Mouse (Mus musculus): ENCODE measurements around the gene Btg1. TPM values are rescaled to one million over a fixed set of nuclear protein-coding genes. Genes with fewer than 3 reads are reported as not detected.
A peak's percentile ranks its signal among the peaks of the same experiment; 100 is the strongest.

Btg1 gene
- polyA plus RNA-seq, 1 experiment from 2014 or later, result 52.9 TPM

- Histone ChIP-seq H3K9ac (peak overlapping the region; percentile 100), H3K27ac (peak overlapping the region; percentile 96), H3K4me1 (peaks cover 32% of the 10 kb centered on the region), H3K4me2 (peak overlapping the region; percentile 62), H3K27me3 (no peaks in the 10 kb centered on the region), H3K4me3 (peak overlapping the region; percentile 97), H3K9me3 (replicated peaks) (no peaks in the 10 kb centered on the region), H3K36me3 (ENCODE audit: poor library complexity, severe bottlenecking) (peaks cover 14% of the 10 kb centered on the region)
- under 1% methylated on average over 63 of the region's 78 CpGs for WGBS
- peak; percentile 43 for ATAC-seq
Observed at GRCm38 (mm10) chr10:96617221-96617950, 580 bp downstream of the Btg1 start.

GRCm38 (mm10) chr10:96617951-96618575, 1.3 kb downstream of the Btg1 start:
- under 1% methylated on average over 29 of the region's 29 CpGs for WGBS
- H3K4me2 ChIP-seq, result peak overlapping the region; percentile 62
- H3K4me3 ChIP-seq, result peak overlapping the region; percentile 97
- peaks cover 38% of the 10 kb centered on the region for H3K4me1 ChIP-seq
- H3K36me3 ChIP-seq (ENCODE audit: poor library complexity, severe bottlenecking), result peaks cover 17% of the 10 kb centered on the region
- H3K27ac ChIP-seq, result peak overlapping the region; percentile 96
- no peaks in the 10 kb centered on the region for H3K9me3 ChIP-seq (replicated peaks)
- 0 out of 2 replicates have a peak, but pooled peaks have one; percentile 6 for ATAC-seq
- no peaks in the 10 kb centered on the region for H3K27me3 ChIP-seq
- peak overlapping the region; percentile 100 for H3K9ac ChIP-seq

- H3K9ac ChIP-seq, result peak overlapping the region; percentile 70
- 47% methylated on average over 8 of the region's 8 CpGs for WGBS
- H3K4me2 ChIP-seq, result peak overlapping the region; percentile 90
- H3K4me3 ChIP-seq, result peak overlapping the region; percentile 59
- no peaks in the 10 kb centered on the region for H3K27me3 ChIP-seq
- H3K27ac ChIP-seq, result no peak overlapping the region; the same call in 1 of the 2 replicates
- no peak for ATAC-seq
- peaks cover 33% of the 10 kb centered on the region for H3K36me3 ChIP-seq (ENCODE audit: poor library complexity, severe bottlenecking)
- H3K9me3 ChIP-seq (replicated peaks), result no peaks in the 10 kb centered on the region
- peaks cover 58% of the 10 kb centered on the region for H3K4me1 ChIP-seq
Observed at GRCm38 (mm10) chr10:96619951-96620889, 3.4 kb downstream of the Btg1 start.

- H3K27ac ChIP-seq, result no peak overlapping the region
- peak overlapping the region; percentile 90 for H3K4me2 ChIP-seq
- H3K9me3 ChIP-seq (replicated peaks), result no peaks in the 10 kb centered on the region
- H3K36me3 ChIP-seq (ENCODE audit: poor library complexity, severe bottlenecking), result peaks cover 33% of the 10 kb centered on the region
- 39% methylated on average over 4 of the region's 4 CpGs for WGBS
- H3K4me3 ChIP-seq, result peak overlapping the region; percentile 59
- ATAC-seq, result no peak
- peaks cover 64% of the 10 kb centered on the region for H3K4me1 ChIP-seq
- peak overlapping the region; percentile 70 for H3K9ac ChIP-seq
- H3K27me3 ChIP-seq, result no peaks in the 10 kb centered on the region
Observed at GRCm38 (mm10) chr10:96620890-96621271, 4.1 kb downstream of the Btg1 start.

GRCm38 (mm10) chr10:96621361-96621945, 4.6 kb downstream of the Btg1 start:
- Histone ChIP-seq H3K4me3 (peak overlapping the region; percentile 59), H3K27ac (no peak overlapping the region)
- 76% methylated on average over 4 of the region's 4 CpGs for WGBS

GRCm38 (mm10) chr10:96621980-96622645, 5.3 kb downstream of the Btg1 start:
- no peak overlapping the region for H3K27ac ChIP-seq
- H3K9me3 ChIP-seq (replicated peaks), result no peaks in the 10 kb centered on the region
- H3K4me2 ChIP-seq, result peak overlapping the region; percentile 90
- H3K36me3 ChIP-seq (ENCODE audit: poor library complexity, severe bottlenecking), result peaks cover 36% of the 10 kb centered on the region
- H3K4me3 ChIP-seq, result peak overlapping the region; percentile 59
- ATAC-seq, result no peak
- peak overlapping the region; percentile 58 for H3K9ac ChIP-seq
- H3K27me3 ChIP-seq, result no peaks in the 10 kb centered on the region
- H3K4me1 ChIP-seq, result peaks cover 67% of the 10 kb centered on the region
- WGBS, result 77% methylated on average over 13 of the region's 13 CpGs

More at GRCm38 (mm10) chr10:96621361-96621945, 4.6 kb downstream of the Btg1 start:
- H3K9ac ChIP-seq, result peak overlapping the region; percentile 58
- no peak for ATAC-seq
- peak overlapping the region; percentile 90 for H3K4me2 ChIP-seq
- H3K36me3 ChIP-seq (ENCODE audit: poor library complexity, severe bottlenecking), result peaks cover 33% of the 10 kb centered on the region
- H3K4me1 ChIP-seq, result peaks cover 64% of the 10 kb centered on the region
- no peaks in the 10 kb centered on the region for H3K9me3 ChIP-seq (replicated peaks)
- H3K27me3 ChIP-seq, result no peaks in the 10 kb centered on the region

- 83% methylated on average over 6 of the region's 6 CpGs for WGBS
- Histone ChIP-seq H3K9ac (0 out of 2 replicates have a peak overlapping the region, but pooled peaks have one; percentile 31), H3K4me1 (peaks cover 71% of the 10 kb centered on the region), H3K27me3 (no peaks in the 10 kb centered on the region), H3K36me3 (ENCODE audit: poor library complexity, severe bottlenecking) (peaks cover 44% of the 10 kb centered on the region), H3K4me3 (peak overlapping the region; percentile 59), H3K27ac (no peak overlapping the region), H3K4me2 (peak overlapping the region; percentile 90), H3K9me3 (replicated peaks) (no peaks in the 10 kb centered on the region)
- no peak for ATAC-seq
Observed at GRCm38 (mm10) chr10:96622761-96623632, 6.2 kb downstream of the Btg1 start.

GRCm38 (mm10) chr10:96623633-96624195, 6.9 kb downstream of the Btg1 start:
- WGBS, result 93% methylated on average over 4 of the region's 4 CpGs

GRCm38 (mm10) chr10:96624406-96624805, 7.6 kb downstream of the Btg1 start:
- Histone ChIP-seq H3K4me3 (no peak overlapping the region), H3K27ac (no peak overlapping the region), H3K9ac (no peak overlapping the region), H3K27me3 (no peaks in the 10 kb centered on the region), H3K9me3 (replicated peaks) (no peaks in the 10 kb centered on the region), H3K4me2 (peak overlapping the region; percentile 90), H3K36me3 (ENCODE audit: poor library complexity, severe bottlenecking) (peaks cover 57% of the 10 kb centered on the region), H3K4me1 (peaks cover 71% of the 10 kb centered on the region)
- ATAC-seq, result no peak
- 88% methylated on average over 2 of the region's 2 CpGs for WGBS

More at GRCm38 (mm10) chr10:96623633-96624195, 6.9 kb downstream of the Btg1 start:
- H3K27ac ChIP-seq, result no peak overlapping the region
- H3K36me3 ChIP-seq (ENCODE audit: poor library complexity, severe bottlenecking), result peaks cover 50% of the 10 kb centered on the region
- H3K4me3 ChIP-seq, result peak overlapping the region; percentile 59; the same call in 1 of the 2 replicates
- no peak overlapping the region for H3K9ac ChIP-seq
- H3K27me3 ChIP-seq, result no peaks in the 10 kb centered on the region
- peaks cover 71% of the 10 kb centered on the region for H3K4me1 ChIP-seq
- ATAC-seq, result no peak
- no peaks in the 10 kb centered on the region for H3K9me3 ChIP-seq (replicated peaks)
- peak overlapping the region; percentile 90 for H3K4me2 ChIP-seq

- peaks cover 65% of the 10 kb centered on the region for H3K4me1 ChIP-seq
- no peak overlapping the region for H3K27ac ChIP-seq
- no peak for ATAC-seq
- peaks cover 53% of the 10 kb centered on the region for H3K36me3 ChIP-seq (ENCODE audit: poor library complexity, severe bottlenecking)
- peak overlapping the region; percentile 3; the same call in 1 of the 2 replicates for H3K4me2 ChIP-seq
- 90% methylated on average over 3 of the region's 4 CpGs for WGBS
- no peaks in the 10 kb centered on the region for H3K27me3 ChIP-seq
- H3K9me3 ChIP-seq (replicated peaks), result no peaks in the 10 kb centered on the region
- no peak overlapping the region for H3K4me3 ChIP-seq
- H3K9ac ChIP-seq, result no peak overlapping the region
Observed at GRCm38 (mm10) chr10:96625061-96625460, 8.3 kb downstream of the Btg1 start.

Measured in forebrain, embryonic 13.5 days (tissue).